In the genomic region with DNA sequence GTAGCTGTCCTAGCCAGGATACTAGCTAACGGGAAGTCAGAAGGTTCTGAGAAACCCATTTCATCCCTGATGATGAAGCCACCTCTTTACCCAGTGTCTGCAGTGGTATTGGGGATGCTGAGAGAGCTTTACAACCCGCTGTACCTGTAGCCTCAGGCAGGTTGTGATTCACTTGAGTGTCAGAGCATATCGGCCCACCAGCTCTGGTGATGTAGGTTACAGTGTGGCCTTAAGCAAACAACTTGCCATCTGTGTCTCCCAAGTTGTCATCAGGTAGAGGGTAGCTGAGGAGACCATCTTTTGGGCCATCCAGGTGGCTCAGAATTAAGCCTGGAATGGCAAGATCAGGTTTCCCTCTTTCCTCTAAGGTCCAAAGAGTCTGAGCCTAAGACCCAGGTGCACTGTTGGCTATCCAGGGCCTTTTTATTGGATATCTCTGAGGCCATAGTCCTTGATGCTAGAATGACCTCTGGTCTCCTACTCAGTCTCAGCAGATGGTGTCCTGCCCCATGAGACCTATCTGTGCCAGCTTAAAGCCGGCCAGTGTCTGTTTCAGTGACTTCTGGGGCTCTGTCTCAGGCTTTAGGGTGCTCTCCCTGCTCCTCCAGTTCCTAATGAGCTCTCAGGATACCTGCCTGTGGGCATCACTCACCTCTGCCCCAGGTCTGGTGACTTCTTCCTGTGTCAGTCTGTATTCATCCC, we compare ENCODE assay signal across 9 mouse cellular contexts.
"Had no signal": no experiment of that assay in that cellular context is flagged by ENCODE, and none has a peak within 500 bp of the region (broad histone marks: within the 10 kb centered on the region; RNA-seq: fewer than 3 reads in every experiment).

No protein-coding gene starts in this region.

- H3K27me3 ChIP-seq: liver, embryonic 12.5 days; midbrain, embryonic 12.5 days; neural tube, embryonic 15.5 days; stomach, embryonic 15.5 days had no signal

- H3K4me3 ChIP-seq: liver, embryonic 12.5 days; midbrain, embryonic 12.5 days; neural tube, embryonic 15.5 days; stomach, embryonic 15.5 days had no signal

- H3K9me3 ChIP-seq: liver, embryonic 12.5 days; midbrain, embryonic 12.5 days; neural tube, embryonic 15.5 days; stomach, embryonic 15.5 days had no signal

- ATAC-seq: liver, embryonic 12.5 days; midbrain, embryonic 16.5 days had no signal

- H3K9ac ChIP-seq: liver, embryonic 12.5 days; midbrain, embryonic 12.5 days; neural tube, embryonic 15.5 days; stomach, embryonic 15.5 days had no signal

- H3K4me1 ChIP-seq: neural tube, embryonic 15.5 days had no signal

- H3K4me2 ChIP-seq: liver, embryonic 12.5 days; midbrain, embryonic 12.5 days; neural tube, embryonic 15.5 days; stomach, embryonic 15.5 days had no signal

- H3K27ac ChIP-seq: liver, embryonic 12.5 days; midbrain, embryonic 12.5 days; neural tube, embryonic 15.5 days had no signal

- DNase-seq: kidney, postnatal 10 days; right cerebral cortex, postnatal 4 days; thymus, adult 2 months; thymus, postnatal 25 days had no signal
